In genomic region chr17:74968152-74968712, GRCm38 (mm10) we compare ENCODE assay signal across 14 mouse cellular contexts. TPM values are rescaled to one million over a fixed set of nuclear protein-coding genes. Genes with fewer than 3 reads are reported as not detected.
DNase-seq lines count a peak whose midpoint lies in the region; ATAC-seq and TF ChIP-seq lines count a peak whose summit lies in the region.
"Had no signal": no experiment of that assay in that cellular context is flagged by ENCODE, and none has a peak within 500 bp of the region (broad histone marks: within the 10 kb centered on the region; RNA-seq: fewer than 3 reads in every experiment).

No protein-coding gene starts in this region.

- no peak overlapping the region for H3K9ac ChIP-seq in forebrain, embryonic 15.5 days (replicated peaks)
- no peak overlapping the region for H3K9ac ChIP-seq in stomach, embryonic 16.5 days (ENCODE audit: low read length)
- H3K9ac ChIP-seq in stomach, postnatal 0 days (ENCODE audit: low read length) = no peak overlapping the region
- H3K9ac ChIP-seq in liver, embryonic 11.5 days (ENCODE audit: low read depth, low read length) = no peak overlapping the region
- H3K9ac ChIP-seq: neural tube, embryonic 13.5 days had no signal

- no peak overlapping the region for H3K4me2 ChIP-seq in forebrain, embryonic 15.5 days (replicated peaks)
- 0 out of 2 replicates have a peak overlapping the region, but pooled peaks have one; percentile 0 for H3K4me2 ChIP-seq in stomach, embryonic 16.5 days (ENCODE audit: low read depth, low read length)
- no peak overlapping the region for H3K4me2 ChIP-seq in stomach, postnatal 0 days (replicated peaks; ENCODE audit: low read depth)
- H3K4me2 ChIP-seq in liver, embryonic 11.5 days = peak overlapping the region; percentile 19
- peak overlapping the region; percentile 32 for H3K4me2 ChIP-seq in myocyte (ENCODE audit: low read depth)
- H3K4me2 ChIP-seq: neural tube, embryonic 13.5 days had no signal

- no peaks in the 10 kb centered on the region for H3K27me3 ChIP-seq in forebrain, embryonic 15.5 days
- no peaks in the 10 kb centered on the region for H3K27me3 ChIP-seq in forebrain, embryonic 10.5 days (ENCODE audit: poor library complexity, severe bottlenecking)
- no peaks in the 10 kb centered on the region for H3K27me3 ChIP-seq in stomach, embryonic 16.5 days (ENCODE audit: control insufficient read depth, insufficient read depth, low read length)
- H3K27me3 ChIP-seq in stomach, postnatal 0 days (ENCODE audit: control insufficient read depth, insufficient read depth, low read length) = no peaks in the 10 kb centered on the region
- H3K27me3 ChIP-seq in liver, embryonic 11.5 days (replicated peaks; ENCODE audit: control insufficient read depth, insufficient read depth, low read length) = no peaks in the 10 kb centered on the region
- no peaks in the 10 kb centered on the region for H3K27me3 ChIP-seq in myocyte (ENCODE audit: control insufficient read depth, insufficient read depth, insufficient read length)
- H3K27me3 ChIP-seq: neural tube, embryonic 13.5 days had no signal

- H3K9me3 ChIP-seq in forebrain, embryonic 15.5 days = no peaks in the 10 kb centered on the region
- no peaks in the 10 kb centered on the region for H3K9me3 ChIP-seq in forebrain, embryonic 10.5 days
- H3K9me3 ChIP-seq in stomach, embryonic 16.5 days (replicated peaks; ENCODE audit: control insufficient read depth, low read length) = no peaks in the 10 kb centered on the region
- H3K9me3 ChIP-seq in stomach, postnatal 0 days (ENCODE audit: control insufficient read depth, low read length) = no peaks in the 10 kb centered on the region
- no peaks in the 10 kb centered on the region for H3K9me3 ChIP-seq in liver, embryonic 11.5 days (ENCODE audit: control insufficient read depth, low read length)
- H3K9me3 ChIP-seq: neural tube, embryonic 13.5 days had no signal

- no peak overlapping the region for H3K27ac ChIP-seq in forebrain, embryonic 15.5 days (replicated peaks)
- no peak overlapping the region for H3K27ac ChIP-seq in forebrain, embryonic 10.5 days
- no peak overlapping the region for H3K27ac ChIP-seq in stomach, embryonic 16.5 days (ENCODE audit: low read length)
- H3K27ac ChIP-seq in stomach, postnatal 0 days (replicated peaks) = no peak overlapping the region
- peak overlapping the region; percentile 33 for H3K27ac ChIP-seq in liver, embryonic 11.5 days (ENCODE audit: low read depth, low read length)
- H3K27ac ChIP-seq: macrophage; neural tube, embryonic 13.5 days had no signal

- no peaks in the 10 kb centered on the region for H3K36me3 ChIP-seq in forebrain, embryonic 15.5 days
- no peaks in the 10 kb centered on the region for H3K36me3 ChIP-seq in forebrain, embryonic 10.5 days (replicated peaks)
- H3K36me3 ChIP-seq in stomach, embryonic 16.5 days (ENCODE audit: control insufficient read depth, insufficient read depth, low read length) = no peaks in the 10 kb centered on the region
- no peaks in the 10 kb centered on the region for H3K36me3 ChIP-seq in stomach, postnatal 0 days (ENCODE audit: control insufficient read depth, insufficient read depth, low read length)
- no peaks in the 10 kb centered on the region for H3K36me3 ChIP-seq in liver, embryonic 11.5 days (ENCODE audit: control insufficient read depth, insufficient read depth, low read length)
- no peaks in the 10 kb centered on the region for H3K36me3 ChIP-seq in myocyte (ENCODE audit: control insufficient read depth, insufficient read depth)
- H3K36me3 ChIP-seq: neural tube, embryonic 13.5 days had no signal

- no peak overlapping the region for H3K4me3 ChIP-seq in forebrain, embryonic 15.5 days
- H3K4me3 ChIP-seq in forebrain, embryonic 10.5 days = no peak overlapping the region
- H3K4me3 ChIP-seq in stomach, embryonic 16.5 days (replicated peaks; ENCODE audit: low read length) = no peak overlapping the region
- no peak overlapping the region for H3K4me3 ChIP-seq in stomach, postnatal 0 days (ENCODE audit: low read depth, low read length)
- H3K4me3 ChIP-seq in liver, embryonic 11.5 days (ENCODE audit: low read depth, low read length) = no peak overlapping the region
- H3K4me3 ChIP-seq in myocyte = no peak overlapping the region
- H3K4me3 ChIP-seq: neural tube, embryonic 13.5 days had no signal

- H3ac ChIP-seq in myocyte (ENCODE audit: control insufficient read depth, insufficient read length) = no peak overlapping the region

- TF ChIP-seq POLR2A in myocyte (IDR thresholded peaks at IDR 0.05; ENCODE audit: insufficient read length, low read depth) = no peak

- H3K4me1 ChIP-seq in forebrain, embryonic 15.5 days = peaks cover 11% of the 10 kb centered on the region
- H3K4me1 ChIP-seq in forebrain, embryonic 10.5 days = peaks cover 37% of the 10 kb centered on the region
- H3K4me1 ChIP-seq in stomach, embryonic 16.5 days (ENCODE audit: control insufficient read depth, insufficient read depth, low read length) = no peaks in the 10 kb centered on the region
- no peaks in the 10 kb centered on the region for H3K4me1 ChIP-seq in stomach, postnatal 0 days (replicated peaks; ENCODE audit: control insufficient read depth, insufficient read depth)
- H3K4me1 ChIP-seq in liver, embryonic 11.5 days (replicated peaks; ENCODE audit: control insufficient read depth, insufficient read depth, low read length) = no peaks in the 10 kb centered on the region

- TF ChIP-seq EP300 in stomach, postnatal 0 days (optimal IDR thresholded peaks at IDR 0.05) = no peak

- 70% methylated on average over 9 of the region's 9 CpGs for WGBS in forebrain, embryonic 15.5 days
- 62% methylated on average over 9 of the region's 9 CpGs for WGBS in forebrain, embryonic 10.5 days
- 63% methylated on average over 9 of the region's 9 CpGs for WGBS in stomach, embryonic 16.5 days
- 76% methylated on average over 9 of the region's 9 CpGs for WGBS in stomach, postnatal 0 days
- 36% methylated on average over 9 of the region's 9 CpGs for WGBS in liver, embryonic 11.5 days

- DNase-seq in forebrain, embryonic 10.5 days (ENCODE audit: extremely low spot score, low spot score) = no peak
- DNase-seq in stomach, postnatal 0 days (ENCODE audit: low spot score) = no peak
- DNase-seq in liver, embryonic 11.5 days (ENCODE audit: low spot score) = no peak
- no peak for DNase-seq in urinary bladder, postnatal 10 days (ENCODE audit: low spot score)
- DNase-seq: adrenal gland, adult 8-10 months; heart, postnatal 10 days; right cerebral cortex, adult 18-20 months; thymus, postnatal 14 days had no signal

- H3K79me2 ChIP-seq in myocyte (ENCODE audit: control insufficient read depth, insufficient read depth) = no peaks in the 10 kb centered on the region

- no peak for TF ChIP-seq CTCF in stomach, postnatal 0 days (IDR thresholded peaks at IDR 0.05; ENCODE audit: low read depth)

- ATAC-seq in forebrain, embryonic 15.5 days (replicated peaks) = peak; percentile 38
- no peak for ATAC-seq in stomach, embryonic 16.5 days (ENCODE audit: insufficient read depth, low FRiP score)
- no peak for ATAC-seq in stomach, postnatal 0 days (ENCODE audit: low FRiP score, low TSS enrichment)
- peak; percentile 75 for ATAC-seq in liver, embryonic 11.5 days (replicated peaks; ENCODE audit: low FRiP score)
- ATAC-seq in inflammation-experienced regulatory T-cells, adult 6 months = no peak

TF ChIP-seq in myocyte, 11 proteins besides CTCF, POLR2A, EP300 and RAD21:
- TF ChIP-seq MYOD1 (IDR thresholded peaks at IDR 0.05; ENCODE audit: control insufficient read depth in 1 of 3, insufficient read length in 2 of 3, low read depth in 2 of 3) (no peak), MYOG (IDR thresholded peaks at IDR 0.05; ENCODE audit: control insufficient read depth in 1 of 3, insufficient read depth in 1 of 3, insufficient read length in 2 of 3, low read depth in 2 of 3) (no peak), TCF3 (IDR thresholded peaks at IDR 0.05; ENCODE audit: insufficient read length, low read depth) (no peak), POLR2AphosphoS2 (IDR thresholded peaks at IDR 0.05; ENCODE audit: insufficient read length, low read depth) (no peak), E2F4 (IDR thresholded peaks at IDR 0.05; ENCODE audit: insufficient read depth) (no peak), MAX (IDR thresholded peaks at IDR 0.05; ENCODE audit: low read depth) (no peak), CEBPB (IDR thresholded peaks at IDR 0.05; ENCODE audit: insufficient read depth, poor library complexity, severe bottlenecking) (no peak), USF1 (IDR thresholded peaks at IDR 0.05; ENCODE audit: low read depth) (no peak), TCF12 (IDR thresholded peaks at IDR 0.05; ENCODE audit: insufficient read depth, poor library complexity, severe bottlenecking) (no peak), SRF (IDR thresholded peaks at IDR 0.05; ENCODE audit: control insufficient read depth, insufficient read length, low read depth) (no peak), REST (IDR thresholded peaks at IDR 0.05; ENCODE audit: insufficient read depth, insufficient read length) (no peak)

RNA-seq across cellular contexts. Expression of gene Ltbp1, which starts 37.1 kb away (rescaled TPM):
- polyA plus RNA-seq in forebrain, embryonic 15.5 days (2015; fragmentation: Nextera tagmentation; extraction: Ambion mirVana) = 4.0 and 4.6 TPM in 2 replicates
- polyA plus RNA-seq in forebrain, embryonic 10.5 days (2016; fragmentation: Nextera tagmentation; extraction: Ambion mirVana) = 4.5 TPM in 2 replicates
- 30.1 and 30.4 TPM in 2 replicates for polyA plus RNA-seq in stomach, embryonic 16.5 days (2015; fragmentation: Nextera tagmentation; extraction: Ambion mirVana)
- 16.2 and 17.7 TPM in 2 replicates for polyA plus RNA-seq in stomach, postnatal 0 days (2015; fragmentation: Nextera tagmentation; extraction: Ambion mirVana)
- 14.2 and 15.6 TPM in 2 replicates for polyA plus RNA-seq in liver, embryonic 11.5 days (2014; fragmentation: Nextera tagmentation; extraction: Ambion mirVana)
- 19.4 TPM for polyA plus RNA-seq in myocyte (2012; fragmentation: generic; extraction: Trizol)
- polyA plus RNA-seq in inflammation-experienced regulatory T-cells, adult 6 months (2017; shearing (Covaris generic)) = not detected

Comparison
In these comparisons a context has a peak if more than half of its experiments do, and no peak if none do; other contexts are left out.
1. H3K4me2 ChIP-seq: peak in stomach, embryonic 16.5 days (single experiment), liver, embryonic 11.5 days (single experiment) and myocyte (single experiment); none in forebrain, embryonic 15.5 days (single experiment) and stomach, postnatal 0 days (single experiment).
2. ATAC-seq: peak in forebrain, embryonic 15.5 days (single experiment) and liver, embryonic 11.5 days (single experiment); none in stomach, embryonic 16.5 days (single experiment), stomach, postnatal 0 days (single experiment) and inflammation-experienced regulatory T-cells, adult 6 months (single experiment).